Mouse (Mus musculus) neural tube, embryonic 13.5 days (tissue): Measurements from ENCODE around the gene Slc19a2. TPM values are rescaled to one million over a fixed set of nuclear protein-coding genes. Genes with fewer than 3 reads are reported as not detected.
A peak's percentile ranks its signal among the peaks of the same experiment; 100 is the strongest.

ENCODE experiments used
- ATAC-seq: fragments of 200-750 bp; cut with Nextera tagmentation; 2 replicates; pipeline ENCODE4 v1.8.0; 2017; ENCODE audit warnings: low read depth, mild to moderate bottlenecking, moderate TSS enrichment, moderate library complexity
- H3K27ac ChIP-seq: fragments of 300-500 bp; sonication (generic); replicated peaks from 2 replicates; pipeline ENCODE4 v1.5.1; 2015; ENCODE audit warnings: moderate library complexity, mild to moderate bottlenecking, inconsistent platforms
- H3K27me3 ChIP-seq: fragments of 300-500 bp; sonication (generic); 2 replicates; pipeline ENCODE4 v1.6.1; 2015; ENCODE audit warnings: mild to moderate bottlenecking, inconsistent platforms
- H3K36me3 ChIP-seq: fragments of 300-500 bp; sonication (generic); 2 replicates; pipeline ENCODE4 v1.6.1; 2015; ENCODE audit warnings: mild to moderate bottlenecking, inconsistent platforms
- H3K4me1 ChIP-seq: fragments of 300-500 bp; sonication (generic); replicated peaks from 2 replicates; pipeline ENCODE4 v1.6.1; 2015; ENCODE audit warnings: inconsistent platforms
- H3K4me2 ChIP-seq: fragments of 300-500 bp; sonication (generic); 2 replicates; pipeline ENCODE4 v1.6.1; 2015; ENCODE audit warnings: inconsistent platforms, mild to moderate bottlenecking, moderate library complexity
- H3K4me3 ChIP-seq: fragments of 300-500 bp; sonication (generic); 2 replicates; pipeline ENCODE4 v1.5.1; 2015; ENCODE audit warnings: mild to moderate bottlenecking, inconsistent platforms
- H3K9ac ChIP-seq: fragments of 300-500 bp; sonication (generic); 2 replicates; pipeline ENCODE4 v1.6.1; 2015; ENCODE audit warnings: moderate library complexity, mild to moderate bottlenecking, inconsistent platforms
- H3K9me3 ChIP-seq: fragments of 300-500 bp; sonication (generic); 2 replicates; pipeline ENCODE4 v1.6.1; 2016; ENCODE audit warnings: inconsistent platforms
- WGBS: fragments of 180-500 bp; shearing (Covaris S2); methylation state at CpG from one replicate; pipeline ENCODE4 v1.1.7; 2015; 5-methylcytosine and 5-hydroxymethylcytosine counted together
- polyA plus RNA-seq: library from polyadenylated mRNA; unstranded; fragments of >200 nt; fragmentation: Nextera tagmentation; extraction: Ambion mirVana; gene quantifications from 2 replicates; pipeline ENCODE4 v1.2.1, GENCODE M21; 2015

The Slc19a2 gene
- polyA plus RNA-seq, 1 experiment from 2014 or later, result 6.1 TPM

DNA sequence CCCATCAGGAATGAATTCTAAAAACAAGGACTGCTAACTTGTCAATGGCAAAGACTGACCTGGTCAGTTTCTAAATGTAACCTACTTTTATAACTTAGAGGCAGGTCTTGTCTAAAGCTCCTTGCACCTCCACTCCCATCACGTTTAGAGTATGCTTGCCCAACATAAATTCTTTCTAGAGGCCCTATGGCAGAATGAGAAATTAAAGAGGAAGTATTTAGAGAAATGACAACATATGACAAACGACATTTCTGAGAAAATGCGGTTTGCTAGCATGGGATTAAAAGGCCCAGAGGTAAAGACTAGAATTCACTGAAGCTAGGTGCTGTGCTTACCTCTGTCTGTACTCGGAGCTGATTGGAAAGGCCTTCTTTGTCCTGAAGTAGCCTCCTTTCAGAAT is 53.1 kb downstream of the Slc19a2 start:
- no peak for ATAC-seq
- Histone ChIP-seq H3K4me1 (peaks cover 16% of the 10 kb centered on the region), H3K4me3 (no peak overlapping the region), H3K27ac (no peak overlapping the region), H3K9ac (no peak overlapping the region), H3K36me3 (peaks cover 70% of the 10 kb centered on the region), H3K9me3 (no peaks in the 10 kb centered on the region), H3K4me2 (no peak overlapping the region), H3K27me3 (no peaks in the 10 kb centered on the region)
- WGBS, result 93% methylated on average over 4 of the region's 4 CpGs

DNA sequence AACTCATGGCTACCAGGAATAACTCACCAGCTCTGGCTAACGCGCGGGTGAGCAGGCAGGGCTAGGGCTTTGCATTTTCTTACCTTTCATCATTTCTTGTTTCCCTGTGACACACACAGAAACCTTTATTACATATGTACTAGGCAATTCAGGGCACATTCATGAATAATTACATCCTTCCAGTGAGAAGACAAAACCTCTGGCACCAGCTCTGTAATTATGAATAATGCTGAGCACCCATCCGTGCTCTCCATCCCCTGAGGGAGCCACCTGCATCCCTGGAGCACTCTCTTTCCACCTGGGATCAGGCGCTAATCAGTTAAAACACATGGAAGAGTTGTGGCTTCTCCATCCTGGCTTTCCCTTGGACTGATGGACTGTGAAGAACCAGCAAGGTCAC is 55.0 kb downstream of the Slc19a2 start, which contains the start of gene Nme7:
Gene Nme7, plus strand, starts transcription at position 301 of the 400 bp plus-strand sequence.
- no peak within 1 kb of the TSS for H3K4me3 ChIP-seq
- peak within 1 kb of the TSS; percentile 50; the same call in 1 of the 2 replicates for H3K9ac ChIP-seq
- no peaks in the 10 kb centered on the region for H3K27me3 ChIP-seq
- no peak within 1 kb of the TSS for H3K4me2 ChIP-seq
- peaks cover 52% of the 10 kb centered on the region for H3K36me3 ChIP-seq
- H3K9me3 ChIP-seq, result no peaks in the 10 kb centered on the region
- WGBS, result 92% methylated on average over 5 of the region's 5 CpGs
- H3K4me1 ChIP-seq, result peaks cover 25% of the 10 kb centered on the region
- ATAC-seq, result no peak
- H3K27ac ChIP-seq, result no peak within 1 kb of the TSS

DNA sequence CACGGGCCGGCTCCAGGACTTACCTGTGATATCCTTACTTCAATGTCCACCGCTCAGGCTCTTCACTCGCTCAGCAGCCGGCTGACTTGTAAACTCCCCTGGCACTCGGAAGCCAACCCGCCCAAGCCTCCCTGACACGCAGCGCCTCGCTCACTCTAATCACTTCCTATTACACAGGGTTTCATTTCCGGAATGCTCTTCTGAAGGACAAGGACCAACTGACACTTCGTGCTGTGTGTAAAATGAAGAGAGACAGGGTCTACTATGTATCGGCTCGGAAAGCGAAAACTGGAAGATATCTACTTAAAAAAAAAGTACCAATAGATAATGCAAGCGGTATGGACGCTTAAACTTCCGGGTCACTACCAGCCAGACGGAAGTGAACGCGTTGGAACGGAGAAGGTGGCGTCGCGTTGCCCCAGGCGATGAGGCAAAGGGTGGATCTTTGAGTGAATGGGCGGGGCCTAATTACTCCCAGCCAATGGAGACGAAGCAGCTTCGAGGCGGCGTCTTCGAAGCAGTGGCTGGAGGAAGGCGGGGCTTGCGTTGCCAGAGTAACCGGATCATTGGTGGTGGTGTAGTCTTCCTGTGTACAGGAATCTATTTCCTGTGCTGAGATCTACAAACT is 58.4 kb downstream of the Slc19a2 start, which contains the start of gene Blzf1:
Gene Blzf1, minus strand, starts transcription at position 366 of the 628 bp plus-strand sequence.
- no peaks in the 10 kb centered on the region for H3K27me3 ChIP-seq
- peak within 1 kb of the TSS; percentile 79 for H3K4me3 ChIP-seq
- H3K9ac ChIP-seq, result peak within 1 kb of the TSS; percentile 79
- peaks cover 20% of the 10 kb centered on the region for H3K36me3 ChIP-seq
- peak within 1 kb of the TSS; percentile 86 for H3K4me2 ChIP-seq
- no peaks in the 10 kb centered on the region for H3K9me3 ChIP-seq
- under 1% methylated on average over 35 of the region's 35 CpGs for WGBS
- peak within 1 kb of the TSS; percentile 76 for H3K27ac ChIP-seq
- ATAC-seq, result peak; percentile 99
- peaks cover 29% of the 10 kb centered on the region for H3K4me1 ChIP-seq

DNA sequence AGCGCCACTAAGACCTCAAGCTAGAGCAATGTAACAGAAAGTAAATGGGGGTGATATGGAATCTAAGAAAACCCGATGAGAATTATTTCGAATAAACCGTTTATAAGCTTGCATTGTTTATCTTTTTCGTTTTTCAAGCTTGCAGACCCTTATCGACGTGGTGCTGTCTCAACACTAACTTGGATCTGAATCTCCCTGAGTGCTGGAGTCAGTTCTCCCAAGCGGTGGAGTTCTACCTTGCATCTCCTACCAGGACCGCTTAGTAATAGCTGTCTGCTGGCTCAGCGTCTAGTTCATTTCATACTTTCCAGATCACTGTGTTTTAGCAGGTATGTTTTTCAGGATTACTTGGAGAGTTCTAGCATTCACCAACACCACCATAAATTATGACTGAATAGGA is 59.1 kb downstream of the Slc19a2 start:
- Histone ChIP-seq H3K4me3 (peak overlapping the region; percentile 79), H3K4me1 (peaks cover 29% of the 10 kb centered on the region), H3K27me3 (no peaks in the 10 kb centered on the region), H3K36me3 (peaks cover 19% of the 10 kb centered on the region), H3K9me3 (no peaks in the 10 kb centered on the region), H3K9ac (peak overlapping the region; percentile 72), H3K4me2 (peak overlapping the region; percentile 86), H3K27ac (peak overlapping the region; percentile 71)
- 11% methylated on average over 10 of the region's 10 CpGs for WGBS
- peak; percentile 32 for ATAC-seq

DNA sequence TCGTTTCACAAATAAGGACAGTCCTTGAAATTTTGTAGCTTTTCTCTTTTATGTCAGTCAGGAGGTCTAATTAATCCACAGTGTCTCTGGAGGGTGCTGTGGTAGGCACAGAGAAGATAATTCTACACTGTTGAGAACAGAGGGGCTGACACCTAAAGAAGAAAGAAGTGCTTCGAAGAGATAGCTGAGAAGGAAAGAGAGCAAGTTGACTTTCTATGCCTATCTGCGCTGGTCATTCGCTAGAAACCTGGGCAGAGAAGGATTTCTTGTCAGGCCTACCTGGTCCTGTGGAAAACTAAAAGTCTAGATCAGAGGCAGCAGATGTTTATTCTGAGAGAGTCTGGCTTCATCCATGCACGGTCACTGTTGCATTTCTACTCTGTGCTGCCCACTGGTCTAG is 65.2 kb downstream of the Slc19a2 start:
- Histone ChIP-seq H3K9ac (no peak overlapping the region), H3K27me3 (no peaks in the 10 kb centered on the region), H3K27ac (no peak overlapping the region), H3K4me3 (no peak overlapping the region), H3K4me2 (no peak overlapping the region), H3K36me3 (peaks cover 24% of the 10 kb centered on the region), H3K9me3 (no peaks in the 10 kb centered on the region), H3K4me1 (peaks cover 5% of the 10 kb centered on the region; the same call in 1 of the 2 replicates)
- no peak for ATAC-seq
- WGBS, result 96% methylated on average over 5 of the region's 5 CpGs

Other genes starting within 250 kb of the Slc19a2 start
- gene Sele, start 200.8 kb upstream of the Slc19a2 start, polyA plus RNA-seq, result not detected in 2 replicates
- 0.17 and 0.36 TPM in 2 replicates for gene Sell, start 187.1 kb upstream of the Slc19a2 start, polyA plus RNA-seq
- gene Selp, start 133.8 kb upstream of the Slc19a2 start, polyA plus RNA-seq, result 0.28 TPM in 1 of 2 replicates, not detected in the other
- 0.14 and 0.18 TPM in 2 replicates for gene F5, start 97.2 kb upstream of the Slc19a2 start, polyA plus RNA-seq
- 19.8 and 22.4 TPM in 2 replicates for gene Ccdc181, start 26.5 kb downstream of the Slc19a2 start, polyA plus RNA-seq
- gene Nme7, start 55.1 kb downstream of the Slc19a2 start, polyA plus RNA-seq, result 31.0 and 33.1 TPM in 2 replicates
- gene Blzf1, start 58.4 kb downstream of the Slc19a2 start, polyA plus RNA-seq, result 29.6 and 31.9 TPM in 2 replicates
- gene Atp1b1, start 209.3 kb downstream of the Slc19a2 start, polyA plus RNA-seq, result 164 and 166 TPM in 2 replicates